Comparison of ENCODE assay signal across 9 mouse cellular contexts in the genomic region with DNA sequence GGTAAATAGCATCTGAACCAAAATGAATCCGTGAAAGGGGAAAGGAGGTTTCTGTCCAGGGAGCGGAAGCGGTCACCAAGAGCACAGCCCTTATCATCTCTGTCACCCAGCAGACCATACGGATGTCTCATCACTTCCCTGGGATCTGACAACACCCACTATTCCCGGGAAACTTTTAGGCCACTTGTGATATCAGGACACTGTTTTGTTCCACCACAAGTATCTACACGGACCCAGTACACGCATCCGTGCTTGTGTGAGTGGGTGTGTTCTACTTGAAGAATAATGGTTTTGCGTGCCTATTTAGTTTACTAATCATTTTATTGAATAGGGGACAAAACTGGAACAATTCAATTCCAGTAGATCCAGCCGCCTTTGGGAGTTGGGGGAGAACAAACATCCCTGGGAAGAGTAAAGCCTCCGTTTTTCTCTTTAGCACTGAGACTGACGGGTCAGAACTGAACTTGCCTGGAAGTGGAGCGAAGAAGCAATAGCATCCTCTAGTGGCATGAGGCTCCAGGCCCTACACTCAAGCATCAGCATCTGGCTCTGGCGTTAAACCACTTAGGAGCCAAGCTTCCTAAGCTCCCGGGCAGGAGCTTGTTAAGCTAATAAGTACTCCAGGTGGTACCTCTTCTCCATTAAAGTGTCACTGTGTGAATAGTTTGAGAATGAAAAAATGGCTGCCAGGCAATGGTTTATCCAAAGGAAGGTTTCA. TPM values are rescaled to one million over a fixed set of nuclear protein-coding genes. Genes with fewer than 3 reads are reported as not detected.
DNase-seq lines count a peak whose midpoint lies in the region; ATAC-seq and TF ChIP-seq lines count a peak whose summit lies in the region.
"Had no signal": no experiment of that assay in that cellular context is flagged by ENCODE, and none has a peak within 500 bp of the region (broad histone marks: within the 10 kb centered on the region; RNA-seq: fewer than 3 reads in every experiment).

No protein-coding gene starts in this region.

- H3ac ChIP-seq in C2C12 (ENCODE audit: control insufficient read depth, insufficient read length, low read depth) = no peak overlapping the region

- no peak for TF ChIP-seq EP300 in lung, postnatal 0 days (IDR thresholded peaks at IDR 0.05)

- no peak overlapping the region for H3K4me3 ChIP-seq in C2C12 (ENCODE audit: insufficient read depth, poor library complexity, severe bottlenecking)
- no peak overlapping the region for H3K4me3 ChIP-seq in embryonic facial prominence, embryonic 11.5 days (ENCODE audit: low read depth, low read length)
- H3K4me3 ChIP-seq in heart, embryonic 16.5 days (ENCODE audit: low read length) = no peak overlapping the region
- no peak overlapping the region for H3K4me3 ChIP-seq in lung, postnatal 0 days (ENCODE audit: low read depth, low read length)
- H3K4me3 ChIP-seq: embryonic facial prominence, embryonic 12.5 days had no signal

- H3K9me3 ChIP-seq in embryonic facial prominence, embryonic 11.5 days (replicated peaks; ENCODE audit: control insufficient read depth, low read length) = no peaks in the 10 kb centered on the region
- H3K9me3 ChIP-seq in heart, embryonic 16.5 days (replicated peaks; ENCODE audit: control insufficient read depth, low read length) = no peaks in the 10 kb centered on the region
- H3K9me3 ChIP-seq in lung, postnatal 0 days (ENCODE audit: low read length) = no peaks in the 10 kb centered on the region
- H3K9me3 ChIP-seq: embryonic facial prominence, embryonic 12.5 days had no signal

- no peaks in the 10 kb centered on the region for H3K36me3 ChIP-seq in C2C12 (ENCODE audit: control insufficient read depth, insufficient read depth)
- H3K36me3 ChIP-seq in embryonic facial prominence, embryonic 11.5 days (replicated peaks; ENCODE audit: control insufficient read depth, insufficient read depth, low read depth, low read length) = no peaks in the 10 kb centered on the region
- H3K36me3 ChIP-seq in heart, embryonic 16.5 days (ENCODE audit: control insufficient read depth, insufficient read depth) = no peaks in the 10 kb centered on the region
- H3K36me3 ChIP-seq in lung, postnatal 0 days (ENCODE audit: insufficient read depth, low read length) = no peaks in the 10 kb centered on the region
- H3K36me3 ChIP-seq: embryonic facial prominence, embryonic 12.5 days had no signal

- 60% methylated on average over 15 of the region's 15 CpGs for WGBS in embryonic facial prominence, embryonic 11.5 days
- WGBS in heart, embryonic 16.5 days = 25% methylated on average over 15 of the region's 15 CpGs
- WGBS in lung, postnatal 0 days = 42% methylated on average over 15 of the region's 15 CpGs

- no peak overlapping the region for H3K9ac ChIP-seq in embryonic facial prominence, embryonic 11.5 days (replicated peaks; ENCODE audit: low read length)
- no peak overlapping the region for H3K9ac ChIP-seq in heart, embryonic 16.5 days (ENCODE audit: low read length)
- H3K9ac ChIP-seq in lung, postnatal 0 days (replicated peaks; ENCODE audit: low read depth) = no peak overlapping the region
- H3K9ac ChIP-seq: embryonic facial prominence, embryonic 12.5 days had no signal

- no peaks in the 10 kb centered on the region for H3K4me1 ChIP-seq in embryonic facial prominence, embryonic 11.5 days (ENCODE audit: control insufficient read depth, insufficient read depth, low read length)
- H3K4me1 ChIP-seq in heart, embryonic 16.5 days (ENCODE audit: control insufficient read depth, insufficient read depth, low read length) = 0 out of 2 replicates have a peak, but pooled peaks cover 3% of the 10 kb centered on the region
- no peaks in the 10 kb centered on the region for H3K4me1 ChIP-seq in lung, postnatal 0 days (ENCODE audit: insufficient read depth, low read depth, low read length)
- H3K4me1 ChIP-seq: embryonic facial prominence, embryonic 12.5 days had no signal

- no peaks in the 10 kb centered on the region for H3K79me2 ChIP-seq in C2C12 (ENCODE audit: control insufficient read depth, insufficient read depth)

- no peak overlapping the region for H3K4me2 ChIP-seq in embryonic facial prominence, embryonic 11.5 days (ENCODE audit: low read depth, low read length)
- peak overlapping the region; percentile 22 for H3K4me2 ChIP-seq in heart, embryonic 16.5 days (ENCODE audit: low read depth, low read length)
- H3K4me2 ChIP-seq in lung, postnatal 0 days (replicated peaks; ENCODE audit: low read depth, low read length) = no peak overlapping the region
- H3K4me2 ChIP-seq: embryonic facial prominence, embryonic 12.5 days had no signal

- H3K27me3 ChIP-seq in C2C12 (ENCODE audit: control insufficient read depth, insufficient read depth, insufficient read length) = no peaks in the 10 kb centered on the region
- no peaks in the 10 kb centered on the region for H3K27me3 ChIP-seq in embryonic facial prominence, embryonic 11.5 days (ENCODE audit: control insufficient read depth, insufficient read depth, low read length)
- H3K27me3 ChIP-seq in heart, embryonic 16.5 days (ENCODE audit: control insufficient read depth, insufficient read depth, low read length) = no peaks in the 10 kb centered on the region
- no peaks in the 10 kb centered on the region for H3K27me3 ChIP-seq in lung, postnatal 0 days (replicated peaks; ENCODE audit: insufficient read depth, low read length)
- H3K27me3 ChIP-seq: embryonic facial prominence, embryonic 12.5 days had no signal

- TF ChIP-seq CTCF in C2C12 (IDR thresholded peaks at IDR 0.05; ENCODE audit: control insufficient read depth, insufficient read depth, insufficient read length) = peak; percentile 50
- TF ChIP-seq CTCF in lung, postnatal 0 days (IDR thresholded peaks at IDR 0.05) = peak; percentile 77

- H3K27ac ChIP-seq in embryonic facial prominence, embryonic 11.5 days (replicated peaks; ENCODE audit: low read depth, low read length) = no peak overlapping the region
- no peak overlapping the region for H3K27ac ChIP-seq in heart, embryonic 16.5 days (ENCODE audit: low read length)
- no peak overlapping the region for H3K27ac ChIP-seq in lung, postnatal 0 days (ENCODE audit: low read length)
- H3K27ac ChIP-seq: embryonic facial prominence, embryonic 12.5 days had no signal

- no peak for ATAC-seq in embryonic facial prominence, embryonic 11.5 days (replicated peaks; ENCODE audit: insufficient number of reproducible peaks, low FRiP score, low TSS enrichment, low read depth)
- ATAC-seq in heart, embryonic 16.5 days (replicated peaks; ENCODE audit: extremely low read depth, insufficient read depth, low FRiP score) = no peak; the same call in 1 of the 2 replicates
- 0 out of 2 replicates have a peak, but pooled peaks have one; percentile 40 for ATAC-seq in lung, postnatal 0 days
- ATAC-seq in inflammation-experienced regulatory T-cells, adult 6 months = no peak

- H3K79me3 ChIP-seq in C2C12 (ENCODE audit: low read depth) = no peaks in the 10 kb centered on the region

- peak; percentile 53 for DNase-seq in NIH3T3 (ENCODE audit: low read depth)
- DNase-seq in embryonic facial prominence, embryonic 11.5 days (ENCODE audit: low spot score) = peak; percentile 63
- peak; percentile 64 for DNase-seq in layer of hippocampus, adult 11-12 months (ENCODE audit: low spot score)
- peak; percentile 60 for DNase-seq in lung, postnatal 0 days (ENCODE audit: low spot score)
- DNase-seq in skeletal muscle tissue, adult 2 months (ENCODE audit: low read depth, low spot score) = peak; percentile 21

TF ChIP-seq in C2C12, 6 proteins besides CTCF, POLR2A, EP300 and RAD21:
- TF ChIP-seq CEBPB (IDR thresholded peaks at IDR 0.05; ENCODE audit: low read depth) (no peak), MAX (IDR thresholded peaks at IDR 0.05) (no peak), MYOD1 (IDR thresholded peaks at IDR 0.05; ENCODE audit: control insufficient read depth, insufficient read length, low read depth) (no peak), MYOG (IDR thresholded peaks at IDR 0.05; ENCODE audit: control insufficient read depth, extremely low read depth, insufficient read length) (no peak), FOSL1 (IDR thresholded peaks at IDR 0.05; ENCODE audit: insufficient read depth, low read length, poor library complexity, severe bottlenecking) (no peak), USF1 (IDR thresholded peaks at IDR 0.05; ENCODE audit: low read depth) (no peak)

RNA-seq across cellular contexts. Expression of a gene that starts 5.4 kb away (rescaled TPM):
- not detected for polyA plus RNA-seq in C2C12 (2012; fragmentation: generic; extraction: Trizol)
- polyA plus RNA-seq in embryonic facial prominence, embryonic 11.5 days (2014; fragmentation: Nextera tagmentation; extraction: Ambion mirVana) = 0.15 and 0.18 TPM in 2 replicates
- polyA plus RNA-seq in heart, embryonic 16.5 days (2015; fragmentation: Nextera tagmentation; extraction: Ambion mirVana) = 0.11 and 0.17 TPM in 2 replicates
- 2.3 and 4.5 TPM in 2 replicates for polyA plus RNA-seq in lung, postnatal 0 days (2015; fragmentation: Nextera tagmentation; extraction: Ambion mirVana)
- polyA plus RNA-seq in inflammation-experienced regulatory T-cells, adult 6 months (2017; shearing (Covaris generic)) = not detected

RNA-seq across cellular contexts. Expression of a gene that starts 39.4 kb away (rescaled TPM):
- polyA plus RNA-seq in C2C12 (2012; fragmentation: generic; extraction: Trizol) = 5.2 TPM
- polyA plus RNA-seq in embryonic facial prominence, embryonic 11.5 days (2014; fragmentation: Nextera tagmentation; extraction: Ambion mirVana) = 1.1 and 1.3 TPM in 2 replicates
- 1.6 and 1.9 TPM in 2 replicates for polyA plus RNA-seq in heart, embryonic 16.5 days (2015; fragmentation: Nextera tagmentation; extraction: Ambion mirVana)
- polyA plus RNA-seq in lung, postnatal 0 days (2015; fragmentation: Nextera tagmentation; extraction: Ambion mirVana) = 2.1 and 2.7 TPM in 2 replicates
- 10 to 100 TPM; 15.9 to 41.4 (median 35.3) TPM for polyA plus RNA-seq in inflammation-experienced regulatory T-cells, adult 6 months (2017; shearing (Covaris generic))

RNA-seq across cellular contexts. Expression of a gene that starts 47.5 kb away (rescaled TPM):
- 4,450 TPM for polyA plus RNA-seq in C2C12 (2012; fragmentation: generic; extraction: Trizol)
- 561 and 580 TPM in 2 replicates for polyA plus RNA-seq in embryonic facial prominence, embryonic 11.5 days (2014; fragmentation: Nextera tagmentation; extraction: Ambion mirVana)
- 226 and 249 TPM in 2 replicates for polyA plus RNA-seq in heart, embryonic 16.5 days (2015; fragmentation: Nextera tagmentation; extraction: Ambion mirVana)
- 559 and 573 TPM in 2 replicates for polyA plus RNA-seq in lung, postnatal 0 days (2015; fragmentation: Nextera tagmentation; extraction: Ambion mirVana)
- 1,000 to 10,000 TPM; 1,587 to 2,567 (median 2,159) TPM for polyA plus RNA-seq in inflammation-experienced regulatory T-cells, adult 6 months (2017; shearing (Covaris generic))
